Mouse (Mus musculus): ENCODE measurements at regions not wholly inside any gene's neighbourhood (a gene's known extent, or its start where the extent isn't known, plus 50 kb on each side); places are given as distances from the start of the nearest gene placed in this dataset.
"Not testable (repeated sequence)": the region's sequence is repeated elsewhere in the genome, so short reads cannot be mapped to it uniquely, and the experiment has no call there.

GRCm38 (mm10) chr8:24386462-24386861, 339.2 kb downstream of the Adam3 start:
- peak; percentile 68 for ATAC-seq (replicated peaks; ENCODE audit: poor library complexity)

GRCm38 (mm10) chr8:24383963-24384435, 341.7 kb downstream of the Adam3 start:
- no peak for ATAC-seq (replicated peaks; ENCODE audit: poor library complexity)

- ATAC-seq (replicated peaks; ENCODE audit: poor library complexity): no peak
Measured at GRCm38 (mm10) chr8:24383130-24383962, 342.3 kb downstream of the Adam3 start.

GRCm38 (mm10) chr8:24381666-24382253, 343.9 kb downstream of the Adam3 start:
- no peak for ATAC-seq (replicated peaks; ENCODE audit: poor library complexity)

GRCm38 (mm10) chr8:24378070-24378469, 347.6 kb downstream of the Adam3 start:
- no peak for ATAC-seq (replicated peaks; ENCODE audit: poor library complexity)

- not testable (repeated sequence) for ATAC-seq (replicated peaks; ENCODE audit: poor library complexity)
Measured at GRCm38 (mm10) chr8:24376846-24377245, 348.8 kb downstream of the Adam3 start.

- ATAC-seq (replicated peaks; ENCODE audit: poor library complexity): no peak
Measured at GRCm38 (mm10) chr8:24374503-24374902, 351.1 kb downstream of the Adam3 start.

GRCm38 (mm10) chr8:24372068-24372467, 353.6 kb downstream of the Adam3 start:
- no peak for ATAC-seq (replicated peaks; ENCODE audit: poor library complexity)

GRCm38 (mm10) chr8:24366000-24366399, 359.7 kb downstream of the Adam3 start:
- ATAC-seq (replicated peaks; ENCODE audit: poor library complexity): no peak

GRCm38 (mm10) chr8:24364685-24365084, 361.0 kb downstream of the Adam3 start:
- ATAC-seq (replicated peaks; ENCODE audit: poor library complexity): no peak

- no peak for ATAC-seq (replicated peaks; ENCODE audit: poor library complexity)
Measured at GRCm38 (mm10) chr8:24359022-24359600, 366.5 kb downstream of the Adam3 start.

GRCm38 (mm10) chr8:24355146-24355545, 370.5 kb downstream of the Adam3 start:
- ATAC-seq (replicated peaks; ENCODE audit: poor library complexity): no peak

GRCm38 (mm10) chr8:24353842-24354241, 371.8 kb downstream of the Adam3 start:
- ATAC-seq (replicated peaks; ENCODE audit: poor library complexity): no peak

GRCm38 (mm10) chr8:24352322-24352721, 373.3 kb downstream of the Adam3 start:
- ATAC-seq (replicated peaks; ENCODE audit: poor library complexity): no peak

GRCm38 (mm10) chr8:24351760-24352159, 373.9 kb downstream of the Adam3 start:
- no peak for ATAC-seq (replicated peaks; ENCODE audit: poor library complexity)

GRCm38 (mm10) chr8:24346390-24347113, 379.1 kb downstream of the Adam3 start:
- no peak for ATAC-seq (replicated peaks; ENCODE audit: poor library complexity)

- no peak for ATAC-seq (replicated peaks; ENCODE audit: poor library complexity)
Measured at GRCm38 (mm10) chr8:24338694-24339093, 387.0 kb downstream of the Adam3 start.

GRCm38 (mm10) chr8:24337635-24338034, 388.0 kb downstream of the Adam3 start:
- ATAC-seq (replicated peaks; ENCODE audit: poor library complexity): no peak

GRCm38 (mm10) chr8:24335709-24336108, 389.9 kb downstream of the Adam3 start:
- ATAC-seq (replicated peaks; ENCODE audit: poor library complexity): no peak

GRCm38 (mm10) chr8:24333705-24334104, 391.9 kb downstream of the Adam3 start:
- ATAC-seq (replicated peaks; ENCODE audit: poor library complexity): no peak

- no peak for ATAC-seq (replicated peaks; ENCODE audit: poor library complexity)
Measured at GRCm38 (mm10) chr8:24310893-24311292, 414.8 kb downstream of the Adam3 start.

Measured in megakaryocyte progenitor cell, adult 5-6 weeks (primary cell).